Mouse (Mus musculus) neural tube, embryonic 11.5 days (tissue): ENCODE measurements around the gene Txlng. TPM values are rescaled to one million over a fixed set of nuclear protein-coding genes. Genes with fewer than 3 reads are reported as not detected.

ENCODE experiments used
- ATAC-seq: fragments of 200-750 bp; cut with Nextera tagmentation; 2 replicates; pipeline ENCODE4 v1.8.0; 2017; ENCODE audit warnings: moderate number of reproducible peaks, mild to moderate bottlenecking, moderate TSS enrichment, moderate library complexity; ENCODE audit not compliant: insufficient read depth, low FRiP score, low TSS enrichment
- DNase-seq: peaks from one replicate; pipeline ENCODE4 v3.0.0-alpha.2; 2015; ENCODE audit warnings: low spot score
- H3K27ac ChIP-seq: fragments of 300-500 bp; sonication (generic); 2 replicates; pipeline ENCODE4 v1.5.1; 2014; ENCODE audit warnings: low read depth, mild to moderate bottlenecking, low read length
- H3K27me3 ChIP-seq: fragments of 300-500 bp; sonication (generic); 2 replicates; pipeline ENCODE4 v1.6.1; 2014; ENCODE audit warnings: mild to moderate bottlenecking, low read length, mixed read lengths; ENCODE audit not compliant: control insufficient read depth, insufficient read depth
- H3K36me3 ChIP-seq: fragments of 300-500 bp; sonication (generic); 2 replicates; pipeline ENCODE4 v1.6.1; 2014; ENCODE audit warnings: mild to moderate bottlenecking, low read length, moderate library complexity, mixed read lengths; ENCODE audit not compliant: control insufficient read depth, insufficient read depth
- H3K4me1 ChIP-seq: fragments of 300-500 bp; sonication (generic); 2 replicates; pipeline ENCODE4 v1.6.1; 2014; ENCODE audit warnings: low read length, mixed read lengths; ENCODE audit not compliant: control insufficient read depth, insufficient read depth
- H3K4me2 ChIP-seq: fragments of 300-500 bp; sonication (generic); 2 replicates; pipeline ENCODE4 v1.6.1; 2014; ENCODE audit warnings: low read depth, mild to moderate bottlenecking, moderate library complexity
- H3K4me3 ChIP-seq: fragments of 300-500 bp; sonication (generic); 2 replicates; pipeline ENCODE4 v1.5.1; 2014; ENCODE audit warnings: low read depth, low read length
- H3K9ac ChIP-seq: fragments of 300-500 bp; sonication (generic); 2 replicates; pipeline ENCODE4 v1.6.1; 2014; ENCODE audit warnings: mild to moderate bottlenecking, low read length
- H3K9me3 ChIP-seq: fragments of 300-500 bp; sonication (generic); 2 replicates; pipeline ENCODE4 v1.6.1; 2016; ENCODE audit warnings: low read length; ENCODE audit not compliant: control insufficient read depth
- WGBS: fragments of 180-500 bp; shearing (Covaris S2); extraction: QIAGEN DNeasy Blood & Tissue Kit; methylation state at CpG from one replicate; pipeline ENCODE4 v1.1.7; 2014; 5-methylcytosine and 5-hydroxymethylcytosine counted together
- polyA plus RNA-seq: library from polyadenylated mRNA; unstranded; fragments of >200 nt; fragmentation: Nextera tagmentation; extraction: Ambion mirVana; gene quantifications from 2 replicates; pipeline ENCODE4 v1.2.1, GENCODE M21; 2014

The Txlng gene
- polyA plus RNA-seq, result 16.9 and 17.0 TPM in 2 replicates

DNA sequence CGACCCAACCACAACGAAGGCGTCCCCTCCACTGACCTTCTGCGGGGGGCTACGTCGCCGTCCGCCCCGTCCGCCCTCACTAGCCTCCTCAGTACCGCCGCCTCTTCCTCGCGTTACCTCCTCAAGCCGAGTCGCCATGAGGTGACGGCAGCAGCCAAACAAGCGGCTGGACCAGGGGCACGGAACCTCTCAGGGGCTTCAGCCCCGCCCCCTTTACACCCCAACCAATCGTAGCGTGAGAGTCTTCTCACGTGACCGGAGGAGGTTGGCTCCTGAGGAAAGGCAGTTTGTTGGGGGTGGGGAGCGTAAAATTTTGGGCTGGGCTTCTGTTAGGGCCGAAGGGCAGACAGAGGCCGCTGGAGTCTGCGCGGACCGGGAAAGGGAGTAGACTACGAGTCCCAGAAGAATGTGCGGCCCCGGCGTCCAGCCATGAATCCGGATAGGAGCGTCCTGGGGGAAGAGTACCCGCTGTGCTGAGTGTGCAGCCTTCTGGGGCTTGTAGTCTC lies at the start of gene Txlng:
Gene Txlng, minus strand, starts transcription at position 252 of the 506 bp plus-strand sequence.
- Histone ChIP-seq H3K4me1 (no peaks in the 10 kb centered on the region), H3K9me3 (no peaks in the 10 kb centered on the region), H3K4me3 (peak within 1 kb of the TSS; percentile 54), H3K27ac (no peak within 1 kb of the TSS), H3K36me3 (no peaks in the 10 kb centered on the region), H3K27me3 (no peaks in the 10 kb centered on the region), H3K9ac (peak within 1 kb of the TSS; percentile 52), H3K4me2 (peak within 1 kb of the TSS; percentile 82)
- WGBS, result 10% methylated on average over 37 of the region's 37 CpGs
- DNase-seq (peak; percentile 93), ATAC-seq (peak; percentile 96)

DNA sequence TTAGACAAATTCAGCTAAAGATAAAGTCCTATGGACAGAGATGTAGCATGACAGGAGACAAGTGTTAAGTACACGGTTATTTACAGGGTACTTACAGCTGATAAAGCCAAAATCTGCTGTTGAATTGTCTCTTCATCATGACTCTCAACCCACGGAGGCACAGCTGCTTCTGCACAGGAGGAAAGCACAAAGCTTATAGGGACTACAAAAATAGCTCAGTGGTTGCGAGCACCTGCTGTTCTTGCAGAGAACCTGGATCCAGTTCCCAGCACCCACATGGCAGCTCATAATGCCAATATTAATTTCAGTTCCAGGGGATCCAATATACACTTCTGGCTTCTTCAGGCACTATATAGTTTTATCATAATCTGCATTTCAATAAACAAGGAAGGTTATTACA lies 49.0 kb upstream of the Txlng start:
- H3K4me3 ChIP-seq, result no peak overlapping the region
- no peaks in the 10 kb centered on the region for H3K36me3 ChIP-seq
- no peak for ATAC-seq
- no peaks in the 10 kb centered on the region for H3K4me1 ChIP-seq
- no peaks in the 10 kb centered on the region for H3K27me3 ChIP-seq
- no peak for DNase-seq
- H3K9ac ChIP-seq, result no peak overlapping the region
- no peak overlapping the region for H3K27ac ChIP-seq
- no peaks in the 10 kb centered on the region for H3K9me3 ChIP-seq
- no peak overlapping the region for H3K4me2 ChIP-seq
- 87% methylated on average over 3 of the region's 3 CpGs for WGBS

DNA sequence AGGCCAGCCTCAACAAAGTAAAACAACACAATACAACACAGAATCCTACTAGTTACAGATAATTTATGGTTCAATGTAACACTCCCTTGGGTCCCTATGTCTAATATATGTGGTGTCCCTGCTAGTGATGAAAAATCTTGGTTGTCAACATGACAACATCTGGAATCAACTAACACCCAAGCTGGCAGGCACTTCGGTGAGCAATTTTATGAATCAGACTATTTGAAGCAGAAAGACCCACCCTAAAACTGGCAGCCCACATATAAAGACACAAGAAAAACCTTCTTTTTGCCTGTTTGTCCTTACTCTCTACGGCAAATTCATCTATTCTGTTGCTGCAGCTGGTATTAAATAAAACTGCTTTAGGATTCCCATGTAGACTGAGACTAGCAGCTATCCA lies 44.5 kb upstream of the Txlng start:
- H3K4me2 ChIP-seq, result no peak overlapping the region
- no peak overlapping the region for H3K27ac ChIP-seq
- H3K4me3 ChIP-seq, result no peak overlapping the region
- no peaks in the 10 kb centered on the region for H3K27me3 ChIP-seq
- H3K9ac ChIP-seq, result no peak overlapping the region
- DNase-seq (no peak), ATAC-seq (no peak)
- no peaks in the 10 kb centered on the region for H3K36me3 ChIP-seq
- 95% methylated on average over 2 of the region's 2 CpGs for WGBS
- H3K9me3 ChIP-seq, result no peaks in the 10 kb centered on the region
- H3K4me1 ChIP-seq, result no peaks in the 10 kb centered on the region

DNA sequence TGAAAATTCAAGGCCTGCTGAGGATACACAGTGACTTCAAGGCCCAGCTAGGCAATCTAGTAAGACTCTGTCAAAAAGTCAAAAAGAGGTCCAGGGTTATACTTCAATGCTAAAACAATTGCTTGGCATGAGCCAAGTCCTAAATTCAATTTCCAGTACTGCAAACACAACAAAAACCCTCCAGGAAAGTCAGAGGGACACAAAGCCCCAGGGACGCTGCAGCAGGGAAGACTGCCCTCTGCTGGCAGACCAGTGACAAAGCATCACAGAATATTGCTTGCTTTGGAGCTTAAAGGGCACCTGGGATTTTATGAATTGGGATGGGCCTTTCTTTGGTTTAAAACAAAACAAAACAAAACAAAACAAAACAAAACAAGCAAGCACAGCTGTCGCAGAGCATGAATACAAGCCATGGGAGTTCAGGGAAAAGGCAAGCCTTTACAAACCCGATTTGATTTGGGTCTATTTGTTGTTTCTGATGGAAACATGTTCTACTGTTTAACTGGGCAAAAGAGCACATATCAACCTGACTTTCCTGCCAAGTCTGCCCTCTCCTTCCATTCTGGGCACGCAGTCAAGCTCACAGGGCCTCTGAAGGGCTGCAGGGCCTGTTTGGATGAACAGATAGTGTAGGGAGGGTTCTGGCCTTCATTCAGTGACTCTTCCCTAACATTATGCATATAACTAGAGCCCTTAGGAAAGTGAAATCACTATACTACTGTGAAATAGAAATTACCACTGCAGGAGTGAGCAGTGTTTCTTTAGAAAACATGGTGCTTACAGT lies 42.7 kb upstream of the Txlng start:
- Histone ChIP-seq H3K4me3 (no peak overlapping the region), H3K27me3 (no peaks in the 10 kb centered on the region), H3K9me3 (no peaks in the 10 kb centered on the region), H3K4me1 (no peaks in the 10 kb centered on the region), H3K27ac (no peak overlapping the region), H3K36me3 (no peaks in the 10 kb centered on the region), H3K4me2 (no peak overlapping the region), H3K9ac (no peak overlapping the region)
- WGBS, result 43% methylated on average over 4 of the region's 4 CpGs
- DNase-seq (peak; percentile 16), ATAC-seq (no peak)

GRCm38 (mm10) chrX:162868294-162868965 lies 39.2 kb upstream of the Txlng start:
- DNase-seq (no peak), ATAC-seq (no peak)
- Histone ChIP-seq H3K27me3 (no peaks in the 10 kb centered on the region), H3K27ac (no peak overlapping the region), H3K4me3 (no peak overlapping the region), H3K4me2 (no peak overlapping the region), H3K9me3 (no peaks in the 10 kb centered on the region), H3K36me3 (no peaks in the 10 kb centered on the region), H3K4me1 (no peaks in the 10 kb centered on the region), H3K9ac (no peak overlapping the region)
- WGBS, result 83% methylated on average over 3 of the region's 3 CpGs

- Histone ChIP-seq H3K4me2 (no peak overlapping the region), H3K27ac (no peak overlapping the region), H3K9me3 (no peaks in the 10 kb centered on the region), H3K27me3 (no peaks in the 10 kb centered on the region), H3K4me3 (no peak overlapping the region), H3K9ac (no peak overlapping the region), H3K4me1 (no peaks in the 10 kb centered on the region), H3K36me3 (no peaks in the 10 kb centered on the region)
- 93% methylated on average over 1 of the region's 1 CpGs for WGBS
- ATAC-seq, result no peak
- no peak for DNase-seq
These were observed 19.4 kb upstream of the Txlng start for GRCm38 (mm10) chrX:162848682-162849081.

- ATAC-seq (no peak), DNase-seq (no peak)
- Histone ChIP-seq H3K36me3 (no peaks in the 10 kb centered on the region), H3K27me3 (no peaks in the 10 kb centered on the region), H3K4me1 (no peaks in the 10 kb centered on the region), H3K4me2 (no peak overlapping the region), H3K9ac (no peak overlapping the region), H3K27ac (no peak overlapping the region), H3K4me3 (no peak overlapping the region), H3K9me3 (no peaks in the 10 kb centered on the region)
- WGBS, result 91% methylated on average over 3 of the region's 3 CpGs
These were observed 16.3 kb upstream of the Txlng start for GRCm38 (mm10) chrX:162845531-162845930.

DNA sequence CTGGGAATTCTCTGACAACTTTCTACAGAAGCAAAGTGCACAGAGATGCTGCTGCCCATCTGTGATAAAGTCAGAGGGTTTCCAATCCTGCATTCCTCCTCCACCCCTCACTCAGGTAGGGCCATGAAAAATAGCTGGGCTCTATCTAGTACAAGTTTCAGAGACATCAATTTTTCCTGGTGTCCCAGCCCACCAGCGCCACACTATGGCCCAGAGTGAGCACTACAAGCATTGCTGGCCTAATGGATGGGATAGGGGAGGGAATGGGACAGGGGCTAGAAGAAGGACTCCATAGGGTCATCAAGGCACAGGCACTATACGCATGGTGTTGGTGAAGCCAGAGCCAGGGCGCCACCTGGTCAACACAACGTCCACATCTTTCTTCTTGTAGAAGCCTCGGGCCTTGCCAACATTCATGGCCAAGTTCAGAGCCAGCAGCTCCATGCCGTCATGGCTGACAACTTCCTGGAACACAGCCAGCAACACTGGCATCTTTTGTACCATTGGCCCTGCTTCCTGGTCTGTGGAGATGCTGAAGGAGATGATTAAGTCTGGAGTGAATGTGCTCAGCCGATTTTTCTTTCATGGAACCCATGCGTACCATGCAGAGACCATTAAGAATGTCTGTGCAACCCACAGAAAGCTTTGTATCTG lies 15.3 kb upstream of the Txlng start:
- 86% methylated on average over 8 of the region's 8 CpGs for WGBS

More for the DNA sequence above, 15.3 kb upstream of the Txlng start:
- ATAC-seq (no peak), DNase-seq (peak; percentile 20)
- no peaks in the 10 kb centered on the region for H3K27me3 ChIP-seq
- no peak overlapping the region for H3K9ac ChIP-seq
- H3K36me3 ChIP-seq, result no peaks in the 10 kb centered on the region
- H3K4me3 ChIP-seq, result no peak overlapping the region
- no peak overlapping the region for H3K27ac ChIP-seq
- H3K4me1 ChIP-seq, result no peaks in the 10 kb centered on the region
- no peak overlapping the region for H3K4me2 ChIP-seq
- no peaks in the 10 kb centered on the region for H3K9me3 ChIP-seq
